Mouse (Mus musculus) kidney, postnatal 10 days (tissue): Measurements from ENCODE around the gene Cir1.

ENCODE experiments used
- DNase-seq: peaks from one replicate; pipeline ENCODE4 v3.0.0; 2021; ENCODE audit warnings: mixed read lengths

The Cir1 gene

GRCm38 (mm10) chr2:73298841-73299240 is 13.7 kb downstream of the Cir1 start:
- DNase-seq: no peak

- DNase-seq: no peak
Measured at GRCm38 (mm10) chr2:73298154-73298553, 14.3 kb downstream of the Cir1 start.

- no peak for DNase-seq
Measured at GRCm38 (mm10) chr2:73295023-73295422, 17.5 kb downstream of the Cir1 start.

GRCm38 (mm10) chr2:73291130-73291529 is 21.4 kb downstream of the Cir1 start:
- DNase-seq: no peak

GRCm38 (mm10) chr2:73285630-73286029 is 26.9 kb downstream of the Cir1 start:
- no peak for DNase-seq

GRCm38 (mm10) chr2:73281707-73282106 is 30.8 kb downstream of the Cir1 start:
- DNase-seq: no peak

GRCm38 (mm10) chr2:73281048-73281661 is 31.3 kb downstream of the Cir1 start:
- DNase-seq: no peak

GRCm38 (mm10) chr2:73280356-73281047 is 32.0 kb downstream of the Cir1 start:
- DNase-seq: peak; percentile 19

GRCm38 (mm10) chr2:73279271-73280038 is 33.0 kb downstream of the Cir1 start:
- DNase-seq: no peak

- DNase-seq: peak; percentile 18
Measured at GRCm38 (mm10) chr2:73278869-73279268, 33.6 kb downstream of the Cir1 start.

GRCm38 (mm10) chr2:73278131-73278854 is 34.2 kb downstream of the Cir1 start:
- peak; percentile 94 for DNase-seq

GRCm38 (mm10) chr2:73277709-73278075 is 34.8 kb downstream of the Cir1 start:
- peak; percentile 27 for DNase-seq

GRCm38 (mm10) chr2:73277021-73277708 is 35.3 kb downstream of the Cir1 start:
- peak; percentile 19 for DNase-seq

GRCm38 (mm10) chr2:73276141-73276571 is 36.3 kb downstream of the Cir1 start:
- DNase-seq: no peak

GRCm38 (mm10) chr2:73275261-73276040 is 37.0 kb downstream of the Cir1 start:
- no peak for DNase-seq

GRCm38 (mm10) chr2:73274119-73274920 is 38.2 kb downstream of the Cir1 start:
- peak; percentile 60 for DNase-seq

GRCm38 (mm10) chr2:73273249-73274118 is 39.0 kb downstream of the Cir1 start:
- DNase-seq: peak; percentile 44

- DNase-seq: peak; percentile 24
Measured at GRCm38 (mm10) chr2:73272351-73273248, 39.9 kb downstream of the Cir1 start.
